Mouse (Mus musculus) midbrain, embryonic 11.5 days (tissue): ENCODE data around the gene Orm1. TPM values are rescaled to one million over a fixed set of nuclear protein-coding genes. Genes with fewer than 3 reads are reported as not detected.
A peak's percentile ranks its signal among the peaks of the same experiment; 100 is the strongest.

ENCODE experiments used
- ATAC-seq: fragments of 200-750 bp; cut with Nextera tagmentation; 2 replicates; pipeline ENCODE4 v1.8.0; 2017; ENCODE audit warnings: moderate TSS enrichment, moderate library complexity; ENCODE audit not compliant: low FRiP score
- DNase-seq: peaks from one replicate; pipeline ENCODE4 v3.0.0; 2015; ENCODE audit warnings: low spot score; ENCODE audit errors: missing footprints
- H3K27ac ChIP-seq: fragments of 300-500 bp; sonication (generic); 2 replicates; pipeline ENCODE4 v1.5.1; 2014; ENCODE audit warnings: low read depth, low read length
- H3K27me3 ChIP-seq: fragments of 300-500 bp; sonication (generic); 2 replicates; pipeline ENCODE4 v1.6.1; 2014; ENCODE audit warnings: mild to moderate bottlenecking, low read length, moderate library complexity, mixed read lengths; ENCODE audit not compliant: control insufficient read depth, insufficient read depth
- H3K36me3 ChIP-seq: fragments of 300-500 bp; sonication (generic); 2 replicates; pipeline ENCODE4 v1.6.1; 2014; ENCODE audit warnings: mild to moderate bottlenecking, low read length, moderate library complexity, mixed read lengths; ENCODE audit not compliant: control insufficient read depth, insufficient read depth
- H3K4me1 ChIP-seq: fragments of 300-500 bp; sonication (generic); 2 replicates; pipeline ENCODE4 v1.6.1; 2014; ENCODE audit warnings: low read length; ENCODE audit not compliant: control insufficient read depth, insufficient read depth
- H3K4me2 ChIP-seq: fragments of 300-500 bp; sonication (generic); 2 replicates; pipeline ENCODE4 v1.6.1; 2014; ENCODE audit warnings: mild to moderate bottlenecking, moderate library complexity
- H3K4me3 ChIP-seq: fragments of 300-500 bp; sonication (generic); 2 replicates; pipeline ENCODE4 v1.5.1; 2014; ENCODE audit warnings: low read depth, low read length
- H3K9ac ChIP-seq: fragments of 300-500 bp; sonication (generic); 2 replicates; pipeline ENCODE4 v1.6.1; 2014; ENCODE audit warnings: low read length
- H3K9me3 ChIP-seq: fragments of 300-500 bp; sonication (generic); 2 replicates; pipeline ENCODE4 v1.6.1; 2016; ENCODE audit warnings: low read length; ENCODE audit not compliant: control insufficient read depth
- WGBS: fragments of 180-500 bp; shearing (Covaris S2); extraction: QIAGEN DNeasy Blood & Tissue Kit; methylation state at CpG from one replicate; pipeline ENCODE4 v1.1.7; 2014; 5-methylcytosine and 5-hydroxymethylcytosine counted together
- polyA plus RNA-seq: library from polyadenylated mRNA; unstranded; fragments of >200 nt; fragmentation: Nextera tagmentation; extraction: Ambion mirVana; gene quantifications from 2 replicates; pipeline ENCODE4 v1.2.1, GENCODE M21; 2014

Orm1 gene
- polyA plus RNA-seq = not detected in 2 replicates

DNA sequence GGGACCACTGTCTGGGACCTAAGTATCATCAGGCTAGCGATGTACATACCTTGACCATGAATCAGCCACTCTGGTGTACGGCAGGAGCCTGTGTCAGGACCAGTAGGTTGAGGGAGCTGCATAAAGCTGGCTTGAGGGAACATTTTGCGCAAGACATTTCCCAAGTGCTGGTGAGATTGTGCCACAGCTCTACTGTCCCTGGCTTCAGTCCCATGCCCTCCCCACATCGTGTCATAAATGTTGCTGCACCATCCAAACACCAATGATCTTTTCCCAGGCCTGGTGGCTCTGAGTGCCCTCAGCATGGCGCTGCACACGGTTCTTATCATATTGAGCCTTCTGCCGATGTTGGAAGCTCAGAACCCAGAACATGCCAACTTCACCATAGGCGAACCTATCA lies at the start of gene Orm1:
Gene Orm1, plus strand, starts transcription at position 266 of the 400 bp plus-strand sequence.
- 90% methylated on average over 8 of the region's 8 CpGs for WGBS
- Histone ChIP-seq H3K4me1 (no peaks in the 10 kb centered on the region), H3K9ac (no peak within 1 kb of the TSS), H3K4me2 (no peak within 1 kb of the TSS), H3K27me3 (no peaks in the 10 kb centered on the region), H3K36me3 (no peaks in the 10 kb centered on the region), H3K9me3 (no peaks in the 10 kb centered on the region), H3K27ac (no peak within 1 kb of the TSS), H3K4me3 (no peak within 1 kb of the TSS)
- DNase-seq = no peak
- ATAC-seq = no peak

GRCm38 (mm10) chr4:63295641-63296040 lies 48.7 kb upstream of the Orm1 start:
- Histone ChIP-seq H3K9me3 (no peaks in the 10 kb centered on the region), H3K4me3 (no peak overlapping the region), H3K4me1 (no peaks in the 10 kb centered on the region), H3K27me3 (no peaks in the 10 kb centered on the region), H3K27ac (no peak overlapping the region), H3K4me2 (no peak overlapping the region), H3K36me3 (no peaks in the 10 kb centered on the region), H3K9ac (no peak overlapping the region)
- no peak for ATAC-seq
- peak; percentile 19 for DNase-seq
- 83% methylated on average over 1 of the region's 1 CpGs for WGBS

- H3K9me3 ChIP-seq = no peaks in the 10 kb centered on the region
- ATAC-seq (no peak), DNase-seq (no peak)
- 81% methylated on average over 3 of the region's 3 CpGs for WGBS
- no peak overlapping the region for H3K4me3 ChIP-seq
- no peak overlapping the region for H3K4me2 ChIP-seq
- H3K4me1 ChIP-seq = no peaks in the 10 kb centered on the region
- no peak overlapping the region for H3K9ac ChIP-seq
- H3K36me3 ChIP-seq = no peaks in the 10 kb centered on the region
- no peaks in the 10 kb centered on the region for H3K27me3 ChIP-seq
- no peak overlapping the region for H3K27ac ChIP-seq
Measured at GRCm38 (mm10) chr4:63296263-63296662, 48.1 kb upstream of the Orm1 start.

DNA sequence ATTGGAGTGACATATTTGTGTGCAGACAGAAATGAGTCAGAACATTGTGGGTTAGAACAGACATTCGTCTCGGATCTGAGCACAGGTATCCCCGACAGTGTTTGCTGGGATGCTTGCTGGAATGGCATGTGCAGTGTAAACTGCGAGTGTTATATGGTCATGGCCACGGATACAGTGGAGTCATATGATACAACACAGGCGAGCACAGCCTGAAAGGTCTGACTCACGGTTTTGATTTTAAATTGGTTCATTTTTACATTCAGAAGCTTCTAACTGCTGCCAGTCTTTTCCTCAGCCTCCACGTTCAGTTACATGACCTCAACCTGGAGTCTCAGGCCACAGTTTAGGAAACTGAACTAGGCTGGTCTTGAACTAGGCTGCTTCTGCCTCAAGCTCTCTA lies 47.5 kb upstream of the Orm1 start:
- H3K4me3 ChIP-seq = no peak overlapping the region
- ATAC-seq (no peak), DNase-seq (peak; percentile 69)
- no peaks in the 10 kb centered on the region for H3K27me3 ChIP-seq
- no peaks in the 10 kb centered on the region for H3K9me3 ChIP-seq
- no peaks in the 10 kb centered on the region for H3K36me3 ChIP-seq
- WGBS = 87% methylated on average over 8 of the region's 8 CpGs
- no peaks in the 10 kb centered on the region for H3K4me1 ChIP-seq
- no peak overlapping the region for H3K27ac ChIP-seq
- no peak overlapping the region for H3K4me2 ChIP-seq
- no peak overlapping the region for H3K9ac ChIP-seq

DNA sequence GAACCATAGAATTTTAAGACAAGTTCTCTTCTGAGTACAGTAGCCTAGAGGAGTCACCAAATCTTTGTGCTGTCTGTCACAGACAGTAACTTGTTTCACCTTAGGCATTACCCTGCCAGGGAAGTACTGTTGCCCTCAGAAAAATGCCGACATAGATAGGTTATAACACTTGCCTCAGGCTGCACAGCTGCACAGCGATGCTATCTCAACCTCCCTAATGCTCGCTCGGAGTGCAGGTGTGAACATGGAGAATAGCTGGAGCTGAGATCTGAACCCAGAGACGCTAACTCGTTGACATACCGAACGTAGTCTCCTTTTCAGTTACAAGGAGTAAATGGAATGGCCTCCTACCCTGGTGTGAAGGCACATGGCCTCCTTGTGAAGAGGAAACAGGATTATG lies 46.2 kb upstream of the Orm1 start:
- Histone ChIP-seq H3K9ac (no peak overlapping the region), H3K9me3 (no peaks in the 10 kb centered on the region), H3K27ac (no peak overlapping the region), H3K36me3 (no peaks in the 10 kb centered on the region), H3K4me1 (no peaks in the 10 kb centered on the region), H3K4me2 (no peak overlapping the region), H3K4me3 (no peak overlapping the region), H3K27me3 (no peaks in the 10 kb centered on the region)
- peak; percentile 14 for DNase-seq
- ATAC-seq = no peak
- whole genome bisulfite sequencing = 89% methylated on average over 8 of the region's 8 CpGs

DNA sequence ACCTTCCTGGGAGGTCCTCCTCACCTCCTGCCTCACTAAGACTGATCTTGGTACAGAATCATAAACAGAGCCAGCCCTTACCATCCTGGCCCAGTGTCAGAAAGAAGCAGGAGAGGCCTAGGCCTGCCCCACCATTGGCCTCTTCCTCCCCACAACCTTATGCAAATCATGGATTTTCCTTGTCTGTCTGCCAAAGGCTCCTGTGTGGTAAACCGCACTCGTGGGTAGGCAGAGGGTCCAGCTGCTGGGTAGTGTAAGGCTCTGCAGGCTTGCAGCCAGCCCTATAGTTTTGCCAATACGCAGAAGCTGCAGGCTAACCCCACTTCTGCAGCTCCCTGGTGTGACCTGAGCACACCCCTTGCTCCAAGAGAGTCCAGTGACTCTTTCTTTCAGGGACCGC lies 41.7 kb upstream of the Orm1 start:
- H3K27ac ChIP-seq = no peak overlapping the region
- DNase-seq (peak; percentile 56), ATAC-seq (no peak)
- no peak overlapping the region for H3K4me2 ChIP-seq
- 80% methylated on average over 4 of the region's 4 CpGs for WGBS
- no peak overlapping the region for H3K9ac ChIP-seq
- no peaks in the 10 kb centered on the region for H3K4me1 ChIP-seq
- no peaks in the 10 kb centered on the region for H3K27me3 ChIP-seq
- H3K4me3 ChIP-seq = no peak overlapping the region
- H3K36me3 ChIP-seq = no peaks in the 10 kb centered on the region
- H3K9me3 ChIP-seq = no peaks in the 10 kb centered on the region

DNA sequence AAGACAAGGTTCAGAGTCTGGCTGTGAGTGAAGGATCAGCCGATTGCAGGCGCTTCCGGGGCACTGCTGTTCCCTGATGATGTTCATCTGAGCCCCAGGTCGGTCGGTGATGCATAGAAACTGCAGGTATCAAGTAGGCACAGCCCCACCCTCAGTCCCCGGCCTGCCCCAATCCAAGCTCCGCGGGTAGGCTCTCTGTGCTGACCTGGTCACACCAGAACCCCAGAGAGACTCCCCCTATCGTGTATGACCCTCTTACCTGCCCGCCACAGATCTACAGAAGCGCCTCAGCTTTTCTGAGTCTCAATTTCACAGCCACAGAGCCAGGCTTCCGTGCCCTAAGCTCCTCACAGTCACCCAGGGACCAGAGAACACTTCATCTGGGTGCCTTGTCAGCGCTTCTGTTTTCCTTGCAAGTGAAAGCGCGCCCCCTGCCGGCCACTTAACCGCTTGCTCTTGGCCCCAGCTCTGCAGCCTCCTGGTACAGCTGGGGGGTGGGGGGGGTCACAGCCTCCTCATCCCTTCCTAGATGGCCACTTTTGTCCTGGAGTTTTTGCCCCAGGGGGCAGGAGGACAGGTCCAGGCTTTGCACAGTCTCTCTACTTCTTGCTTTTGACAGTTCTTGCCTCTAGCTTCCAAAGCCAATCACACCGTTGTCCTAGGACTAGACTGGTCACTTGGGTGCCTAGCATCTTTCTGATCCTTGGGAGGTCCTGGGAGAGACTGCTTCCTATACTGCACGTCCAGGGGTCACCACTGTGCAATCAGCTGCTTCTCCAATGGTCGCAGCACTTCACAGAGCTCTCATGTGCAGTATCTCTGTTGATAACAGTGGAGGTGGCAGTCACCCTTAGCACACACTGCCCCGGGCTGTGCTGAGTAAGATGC lies 36.9 kb upstream of the Orm1 start:
- Histone ChIP-seq H3K9ac (no peak overlapping the region), H3K4me3 (no peak overlapping the region), H3K4me1 (no peaks in the 10 kb centered on the region), H3K36me3 (no peaks in the 10 kb centered on the region), H3K27ac (no peak overlapping the region), H3K27me3 (no peaks in the 10 kb centered on the region), H3K9me3 (no peaks in the 10 kb centered on the region), H3K4me2 (no peak overlapping the region)
- DNase-seq = peak; percentile 99
- 34% methylated on average over 21 of the region's 21 CpGs for WGBS
- peak; percentile 77 for ATAC-seq

DNA sequence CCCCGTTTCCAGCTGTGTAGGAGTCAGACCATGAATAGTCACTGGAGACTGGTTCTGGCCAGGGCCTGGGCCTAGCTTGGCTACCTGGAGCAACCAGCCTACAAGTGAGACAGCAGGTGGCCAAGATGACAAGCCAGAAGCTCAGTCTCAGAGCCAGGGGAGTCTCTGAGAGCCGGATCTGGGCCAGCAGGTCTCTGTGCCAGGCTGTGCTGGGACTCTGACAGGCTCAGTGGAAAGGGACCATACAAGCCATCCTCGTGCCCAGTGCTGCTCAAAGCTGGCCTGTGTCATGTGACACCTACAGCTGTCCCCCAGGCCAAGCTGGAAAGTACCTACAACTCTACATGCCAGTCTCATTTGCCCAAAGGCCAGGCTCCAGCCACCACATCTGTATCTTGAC lies 36.0 kb upstream of the Orm1 start:
- DNase-seq (no peak), ATAC-seq (no peak)
- Histone ChIP-seq H3K4me1 (no peaks in the 10 kb centered on the region), H3K4me2 (no peak overlapping the region), H3K4me3 (no peak overlapping the region), H3K9me3 (no peaks in the 10 kb centered on the region), H3K27me3 (no peaks in the 10 kb centered on the region), H3K27ac (no peak overlapping the region), H3K9ac (no peak overlapping the region), H3K36me3 (no peaks in the 10 kb centered on the region)
- 77% methylated on average over 3 of the region's 3 CpGs for WGBS

DNA sequence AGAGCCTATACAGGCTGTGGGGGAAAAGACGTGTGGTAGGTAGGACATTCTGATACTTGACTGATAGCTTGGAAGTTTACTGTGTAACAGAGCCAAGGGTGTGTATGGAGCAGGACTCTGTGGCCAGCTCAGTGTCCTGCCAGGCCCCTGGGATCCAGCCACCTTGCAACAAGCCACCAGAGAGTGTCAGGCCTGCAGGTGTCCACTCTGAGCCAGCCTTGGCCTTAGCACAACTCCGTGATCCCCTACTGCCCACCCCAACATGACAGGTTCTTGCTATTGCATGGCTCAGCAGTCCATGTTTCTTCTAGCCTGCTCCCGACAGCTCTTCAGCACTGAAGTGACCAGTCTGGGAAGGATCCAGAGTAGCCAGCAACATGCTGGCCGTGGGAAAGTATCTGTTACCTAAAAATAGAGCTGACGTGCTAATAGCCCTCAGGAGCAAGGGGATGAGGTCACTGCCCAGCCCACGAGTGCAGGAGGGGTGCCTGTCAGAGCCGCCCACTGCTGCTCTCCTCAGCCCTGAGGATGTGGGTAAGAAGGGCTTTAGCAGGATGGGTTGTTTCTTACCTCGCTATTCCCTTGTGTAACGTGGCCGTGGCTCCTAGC lies 34.0 kb upstream of the Orm1 start:
- WGBS = 78% methylated on average over 10 of the region's 10 CpGs
- H3K4me2 ChIP-seq = no peak overlapping the region
- H3K9ac ChIP-seq = no peak overlapping the region
- H3K27me3 ChIP-seq = no peaks in the 10 kb centered on the region
- H3K4me3 ChIP-seq = no peak overlapping the region
- ATAC-seq (no peak), DNase-seq (peak; percentile 33)
- no peak overlapping the region for H3K27ac ChIP-seq
- H3K4me1 ChIP-seq = no peaks in the 10 kb centered on the region
- H3K36me3 ChIP-seq = no peaks in the 10 kb centered on the region
- no peaks in the 10 kb centered on the region for H3K9me3 ChIP-seq
